Mouse (Mus musculus) layer of hippocampus, postnatal 14 days (tissue): ENCODE measurements at regions not wholly inside any gene's neighbourhood (a gene's known extent, or its start where the extent isn't known, plus 50 kb on each side); places are given as distances from the start of the nearest gene placed in this dataset.

ENCODE experiments used
- DNase-seq, 2 experiments: peaks; one replicate each; pipeline ENCODE4 v3.0.0; 2021 to 2022; ENCODE audit warnings: low spot score in 2 of 2, mixed read lengths in 1 of 2

- peak; percentile 2 to 57 for DNase-seq
These were observed 1069.2 kb upstream of the Slc39a10 start for GRCm38 (mm10) chr1:47961860-47962259.

GRCm38 (mm10) chr1:47940688-47941087, 1048.0 kb upstream of the Slc39a10 start:
- DNase-seq: no peak

GRCm38 (mm10) chr1:47914126-47914525, 1021.5 kb upstream of the Slc39a10 start:
- no peak for DNase-seq
